Mouse (Mus musculus): ENCODE results near the gene Olfr670.
"Not testable (repeated sequence)": the region's sequence is repeated elsewhere in the genome, so short reads cannot be mapped to it uniquely, and the experiment has no call there.

Gene Olfr670

GRCm38 (mm10) chr7:104962520-104962919 lies at the start of gene Olfr670:
Olfr670 (minus strand) TSS chr7:104962620.
- no peak for DNase-seq

GRCm38 (mm10) chr7:105001929-105002328 lies 39.5 kb upstream of the Olfr670 start, which contains the start of gene Olfr672:
Olfr672 (minus strand) TSS chr7:105002029.
- DNase-seq = no peak

- no peak for DNase-seq
Observed at GRCm38 (mm10) chr7:104979026-104979425, 16.6 kb upstream of the Olfr670 start, which contains the start of gene Olfr671. Olfr671 (minus strand) TSS chr7:104979126.

- DNase-seq = not testable (repeated sequence)
Observed at GRCm38 (mm10) chr7:104972507-104972906, 10.1 kb upstream of the Olfr670 start.

GRCm38 (mm10) chr7:104950234-104950633 lies 12.2 kb downstream of the Olfr670 start:
- DNase-seq = not testable (repeated sequence)

GRCm38 (mm10) chr7:104933940-104934339 lies 28.5 kb downstream of the Olfr670 start, which contains the start of gene Olfr669:
Olfr669 (plus strand) TSS chr7:104934240.
- DNase-seq = no peak

- no peak for DNase-seq
Observed at GRCm38 (mm10) chr7:104927957-104928356, 34.5 kb downstream of the Olfr670 start, which contains the start of gene Olfr668. Olfr668 (minus strand) TSS chr7:104928057.

GRCm38 (mm10) chr7:104921382-104921781 lies 41.0 kb downstream of the Olfr670 start, which contains the start of gene Olfr667:
Olfr667 (minus strand) TSS chr7:104921482.
- DNase-seq = no peak
